Mouse (Mus musculus): ENCODE measurements around the gene Kpna2. TPM values are rescaled to one million over a fixed set of nuclear protein-coding genes. Genes with fewer than 3 reads are reported as not detected.

The Kpna2 gene
- polyA plus RNA-seq, 1 experiment from 2014 or later = 632 TPM

- Histone ChIP-seq H3K36me3 (ENCODE audit: control insufficient read depth, insufficient read depth, low read length) (no peaks in the 10 kb centered on the region), H3K27me3 (ENCODE audit: control insufficient read depth, insufficient read depth, low read length) (no peaks in the 10 kb centered on the region), H3K4me1 (ENCODE audit: control insufficient read depth, insufficient read depth, low read length) (no peaks in the 10 kb centered on the region), H3K9ac (ENCODE audit: low read length) (no peak overlapping the region), H3K9me3 (ENCODE audit: control insufficient read depth, low read length) (no peaks in the 10 kb centered on the region), H3K27ac (ENCODE audit: low read depth, low read length) (no peak overlapping the region), H3K4me3 (ENCODE audit: low read depth, low read length) (no peak overlapping the region), H3K4me2 (ENCODE audit: low read depth) (no peak overlapping the region)
- ATAC-seq (ENCODE audit: insufficient read depth, low FRiP score, low TSS enrichment) (no peak), DNase-seq (ENCODE audit: low spot score) (no peak)
- WGBS = 43% methylated on average over 7 of the region's 7 CpGs
Observed at GRCm38 (mm10) chr11:107031635-107032034, 32.3 kb upstream of the Kpna2 start.

GRCm38 (mm10) chr11:107029536-107029935 lies 30.2 kb upstream of the Kpna2 start:
- H3K4me1 ChIP-seq (ENCODE audit: control insufficient read depth, insufficient read depth, low read length) = peaks cover 12% of the 10 kb centered on the region
- ATAC-seq (ENCODE audit: insufficient read depth, low FRiP score, low TSS enrichment) = no peak

GRCm38 (mm10) chr11:107028754-107029153 lies 29.4 kb upstream of the Kpna2 start:
- Histone ChIP-seq H3K36me3 (ENCODE audit: control insufficient read depth, insufficient read depth, low read length) (no peaks in the 10 kb centered on the region), H3K4me3 (ENCODE audit: low read depth, low read length) (peak overlapping the region; percentile 47), H3K4me1 (ENCODE audit: control insufficient read depth, insufficient read depth, low read length) (peaks cover 12% of the 10 kb centered on the region), H3K9ac (ENCODE audit: low read length) (peak overlapping the region; percentile 61), H3K4me2 (ENCODE audit: low read depth) (peak overlapping the region; percentile 55), H3K27ac (ENCODE audit: low read depth, low read length) (no peak overlapping the region), H3K27me3 (ENCODE audit: control insufficient read depth, insufficient read depth, low read length) (no peaks in the 10 kb centered on the region), H3K9me3 (ENCODE audit: control insufficient read depth, low read length) (no peaks in the 10 kb centered on the region)
- ATAC-seq (ENCODE audit: insufficient read depth, low FRiP score, low TSS enrichment) = no peak
- no peak for DNase-seq (ENCODE audit: low spot score)
- WGBS = 75% methylated on average over 6 of the region's 6 CpGs

More at GRCm38 (mm10) chr11:107029536-107029935, 30.2 kb upstream of the Kpna2 start:
- no peak overlapping the region for H3K9ac ChIP-seq (ENCODE audit: low read length)
- 60% methylated on average over 19 of the region's 19 CpGs for WGBS
- H3K4me2 ChIP-seq (ENCODE audit: low read depth) = no peak overlapping the region
- no peak for DNase-seq (ENCODE audit: low spot score)
- H3K9me3 ChIP-seq (ENCODE audit: control insufficient read depth, low read length) = no peaks in the 10 kb centered on the region
- H3K27me3 ChIP-seq (ENCODE audit: control insufficient read depth, insufficient read depth, low read length) = no peaks in the 10 kb centered on the region
- no peaks in the 10 kb centered on the region for H3K36me3 ChIP-seq (ENCODE audit: control insufficient read depth, insufficient read depth, low read length)
- H3K27ac ChIP-seq (ENCODE audit: low read depth, low read length) = no peak overlapping the region
- H3K4me3 ChIP-seq (ENCODE audit: low read depth, low read length) = no peak overlapping the region

GRCm38 (mm10) chr11:107028275-107028618 lies 28.9 kb upstream of the Kpna2 start:
- Histone ChIP-seq H3K4me1 (ENCODE audit: control insufficient read depth, insufficient read depth, low read length) (peaks cover 12% of the 10 kb centered on the region), H3K27ac (ENCODE audit: low read depth, low read length) (peak overlapping the region; percentile 57)

GRCm38 (mm10) chr11:107027431-107028274 lies 28.3 kb upstream of the Kpna2 start:
- DNase-seq (ENCODE audit: low spot score) (peak; percentile 94), ATAC-seq (ENCODE audit: insufficient read depth, low FRiP score, low TSS enrichment) (peak; percentile 85)
- H3K4me1 ChIP-seq (ENCODE audit: control insufficient read depth, insufficient read depth, low read length) = peaks cover 12% of the 10 kb centered on the region
- H3K9me3 ChIP-seq (ENCODE audit: control insufficient read depth, low read length) = no peaks in the 10 kb centered on the region
- peak overlapping the region; percentile 55 for H3K4me2 ChIP-seq (ENCODE audit: low read depth)
- H3K4me3 ChIP-seq (ENCODE audit: low read depth, low read length) = peak overlapping the region; percentile 47
- peak overlapping the region; percentile 57 for H3K27ac ChIP-seq (ENCODE audit: low read depth, low read length)
- under 1% methylated on average over 101 of the region's 107 CpGs for WGBS
- H3K27me3 ChIP-seq (ENCODE audit: control insufficient read depth, insufficient read depth, low read length) = no peaks in the 10 kb centered on the region
- peak overlapping the region; percentile 61 for H3K9ac ChIP-seq (ENCODE audit: low read length)
- no peaks in the 10 kb centered on the region for H3K36me3 ChIP-seq (ENCODE audit: control insufficient read depth, insufficient read depth, low read length)

More at GRCm38 (mm10) chr11:107028275-107028618, 28.9 kb upstream of the Kpna2 start:
- H3K9me3 ChIP-seq (ENCODE audit: control insufficient read depth, low read length) = no peaks in the 10 kb centered on the region
- peak overlapping the region; percentile 55 for H3K4me2 ChIP-seq (ENCODE audit: low read depth)
- peak overlapping the region; percentile 47 for H3K4me3 ChIP-seq (ENCODE audit: low read depth, low read length)
- H3K27me3 ChIP-seq (ENCODE audit: control insufficient read depth, insufficient read depth, low read length) = no peaks in the 10 kb centered on the region
- peak overlapping the region; percentile 61 for H3K9ac ChIP-seq (ENCODE audit: low read length)
- WGBS = 3% methylated on average over 29 of the region's 29 CpGs
- H3K36me3 ChIP-seq (ENCODE audit: control insufficient read depth, insufficient read depth, low read length) = no peaks in the 10 kb centered on the region
- no peak for DNase-seq (ENCODE audit: low spot score)
- peak; percentile 42 for ATAC-seq (ENCODE audit: insufficient read depth, low FRiP score, low TSS enrichment)

GRCm38 (mm10) chr11:107026554-107027430 lies 27.5 kb upstream of the Kpna2 start:
- no peaks in the 10 kb centered on the region for H3K36me3 ChIP-seq (ENCODE audit: control insufficient read depth, insufficient read depth, low read length)
- peaks cover 12% of the 10 kb centered on the region for H3K4me1 ChIP-seq (ENCODE audit: control insufficient read depth, insufficient read depth, low read length)
- H3K4me2 ChIP-seq (ENCODE audit: low read depth) = peak overlapping the region; percentile 94
- H3K27me3 ChIP-seq (ENCODE audit: control insufficient read depth, insufficient read depth, low read length) = no peaks in the 10 kb centered on the region
- H3K9me3 ChIP-seq (ENCODE audit: control insufficient read depth, low read length) = no peaks in the 10 kb centered on the region
- WGBS = 7% methylated on average over 12 of the region's 12 CpGs
- H3K9ac ChIP-seq (ENCODE audit: low read length) = no peak overlapping the region
- ATAC-seq (ENCODE audit: insufficient read depth, low FRiP score, low TSS enrichment) (no peak), DNase-seq (ENCODE audit: low spot score) (no peak)
- no peak overlapping the region for H3K27ac ChIP-seq (ENCODE audit: low read depth, low read length)
- H3K4me3 ChIP-seq (ENCODE audit: low read depth, low read length) = peak overlapping the region; percentile 47; the same call in 1 of the 2 replicates

GRCm38 (mm10) chr11:107025411-107026321 lies 26.3 kb upstream of the Kpna2 start, which contains the start of gene 1810010H24Rik:
1810010H24Rik (plus strand) TSS chr11:107025681.
- Histone ChIP-seq H3K36me3 (ENCODE audit: control insufficient read depth, insufficient read depth, low read length) (no peaks in the 10 kb centered on the region), H3K4me3 (ENCODE audit: low read depth, low read length) (peak within 1 kb of the TSS; percentile 50), H3K27ac (ENCODE audit: low read depth, low read length) (no peak within 1 kb of the TSS), H3K9me3 (ENCODE audit: control insufficient read depth, low read length) (no peaks in the 10 kb centered on the region), H3K4me2 (ENCODE audit: low read depth) (peak within 1 kb of the TSS; percentile 94), H3K4me1 (ENCODE audit: control insufficient read depth, insufficient read depth, low read length) (peaks cover 12% of the 10 kb centered on the region), H3K27me3 (ENCODE audit: control insufficient read depth, insufficient read depth, low read length) (no peaks in the 10 kb centered on the region), H3K9ac (ENCODE audit: low read length) (peak within 1 kb of the TSS; percentile 63)
- ATAC-seq (ENCODE audit: insufficient read depth, low FRiP score, low TSS enrichment) (peak; percentile 12; the same call in 1 of the 2 replicates), DNase-seq (ENCODE audit: low spot score) (peak; percentile 57)
- WGBS = under 1% methylated on average over 45 of the region's 45 CpGs

GRCm38 (mm10) chr11:107024406-107024805 lies 25.1 kb upstream of the Kpna2 start:
- no peak for DNase-seq (ENCODE audit: low spot score)
- ATAC-seq (ENCODE audit: insufficient read depth, low FRiP score, low TSS enrichment) = no peak
- Histone ChIP-seq H3K9me3 (ENCODE audit: control insufficient read depth, low read length) (no peaks in the 10 kb centered on the region), H3K4me3 (ENCODE audit: low read depth, low read length) (no peak overlapping the region), H3K36me3 (ENCODE audit: control insufficient read depth, insufficient read depth, low read length) (no peaks in the 10 kb centered on the region), H3K4me2 (ENCODE audit: low read depth) (peak overlapping the region; percentile 94; the same call in 1 of the 2 replicates), H3K9ac (ENCODE audit: low read length) (no peak overlapping the region), H3K4me1 (ENCODE audit: control insufficient read depth, insufficient read depth, low read length) (peaks cover 12% of the 10 kb centered on the region), H3K27ac (ENCODE audit: low read depth, low read length) (no peak overlapping the region), H3K27me3 (ENCODE audit: control insufficient read depth, insufficient read depth, low read length) (no peaks in the 10 kb centered on the region)
- 52% methylated on average over 4 of the region's 4 CpGs for WGBS

Data from neural tube, embryonic 11.5 days (tissue).